Mouse (Mus musculus) lung, postnatal 25 days (tissue): ENCODE data around the gene Nosip.
"Not testable (repeated sequence)": the region's sequence is repeated elsewhere in the genome, so short reads cannot be mapped to it uniquely, and the experiment has no call there.

Experiments used
- DNase-seq: peaks from one replicate; pipeline ENCODE4 v3.0.0; 2022; ENCODE audit warnings: low spot score

The Nosip gene

GRCm38 (mm10) chr7:45090251-45090977 lies 28.2 kb downstream of the Nosip start:
- DNase-seq: no peak

- DNase-seq: no peak
Observed at GRCm38 (mm10) chr7:45091001-45091990, 29.1 kb downstream of the Nosip start.

GRCm38 (mm10) chr7:45092048-45092447 lies 29.8 kb downstream of the Nosip start, which contains the start of gene Rcn3:
Rcn3 (minus strand) TSS chr7:45092221.
- peak; percentile 63 for DNase-seq

- no peak for DNase-seq
Observed at GRCm38 (mm10) chr7:45092828-45093515, 30.7 kb downstream of the Nosip start.

GRCm38 (mm10) chr7:45093516-45093905 lies 31.3 kb downstream of the Nosip start:
- no peak for DNase-seq

GRCm38 (mm10) chr7:45094121-45094520 lies 31.9 kb downstream of the Nosip start:
- DNase-seq: no peak

- peak; percentile 31 for DNase-seq
Observed at GRCm38 (mm10) chr7:45095367-45095766, 33.1 kb downstream of the Nosip start.

- not testable (repeated sequence) for DNase-seq
Observed at GRCm38 (mm10) chr7:45095965-45096364, 33.7 kb downstream of the Nosip start.

GRCm38 (mm10) chr7:45097479-45097878 lies 35.2 kb downstream of the Nosip start:
- DNase-seq: no peak

GRCm38 (mm10) chr7:45098541-45099240 lies 36.5 kb downstream of the Nosip start:
- DNase-seq: no peak

- no peak for DNase-seq
Observed at GRCm38 (mm10) chr7:45100046-45100445, 37.8 kb downstream of the Nosip start.

GRCm38 (mm10) chr7:45102441-45102840 lies 40.2 kb downstream of the Nosip start:
- DNase-seq: no peak

GRCm38 (mm10) chr7:45102940-45103585 lies 40.8 kb downstream of the Nosip start:
- no peak for DNase-seq

- peak; percentile 98 for DNase-seq
Observed at GRCm38 (mm10) chr7:45103652-45104180, 41.5 kb downstream of the Nosip start, which contains the start of gene Fcgrt. Fcgrt (minus strand) TSS chr7:45103851.

- no peak for DNase-seq
Observed at GRCm38 (mm10) chr7:45104941-45105340, 42.7 kb downstream of the Nosip start.

GRCm38 (mm10) chr7:45105491-45105890 lies 43.3 kb downstream of the Nosip start:
- no peak for DNase-seq

- no peak for DNase-seq
Observed at GRCm38 (mm10) chr7:45106441-45106840, 44.2 kb downstream of the Nosip start.

- no peak for DNase-seq
Observed at GRCm38 (mm10) chr7:45107052-45107645, 44.9 kb downstream of the Nosip start.

- not testable (repeated sequence) for DNase-seq
Observed at GRCm38 (mm10) chr7:45110089-45110488, 47.9 kb downstream of the Nosip start.

- DNase-seq: no peak
Observed at GRCm38 (mm10) chr7:45111940-45112339, 49.7 kb downstream of the Nosip start.
